Mouse (Mus musculus) embryo, embryonic 10 days (tissue): ENCODE measurements at regions not wholly inside any gene's neighbourhood (a gene's known extent, or its start where the extent isn't known, plus 50 kb on each side); places are given as distances from the start of the nearest gene placed in this dataset.
A peak's percentile ranks its signal among the peaks of the same experiment; 100 is the strongest.

Source experiments
- DNase-seq: peaks from one replicate; pipeline ENCODE4 v3.0.0-alpha.2; 2015; ENCODE audit warnings: low spot score

DNA sequence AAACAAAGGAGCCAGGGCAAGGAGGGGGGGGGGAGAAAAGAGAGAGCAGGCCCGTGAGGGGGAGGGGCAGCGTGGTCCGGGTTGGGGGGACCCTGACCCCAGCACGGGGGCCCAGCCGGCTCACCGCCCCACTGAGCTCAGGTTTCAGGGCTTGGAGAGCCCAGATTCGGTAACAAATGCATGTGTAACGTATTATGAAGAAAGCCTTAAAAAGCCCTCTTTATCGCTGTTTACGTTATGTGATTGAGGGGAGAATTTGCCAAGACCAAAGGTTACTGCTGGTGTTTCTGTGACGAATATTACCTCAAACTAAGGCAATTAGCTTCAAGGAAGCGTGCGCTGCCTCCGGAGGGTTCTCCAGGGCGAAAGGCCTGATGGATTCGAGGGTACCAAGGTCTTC is 54.2 kb downstream of the Barx1 start:
- DNase-seq, result peak; percentile 19

DNA sequence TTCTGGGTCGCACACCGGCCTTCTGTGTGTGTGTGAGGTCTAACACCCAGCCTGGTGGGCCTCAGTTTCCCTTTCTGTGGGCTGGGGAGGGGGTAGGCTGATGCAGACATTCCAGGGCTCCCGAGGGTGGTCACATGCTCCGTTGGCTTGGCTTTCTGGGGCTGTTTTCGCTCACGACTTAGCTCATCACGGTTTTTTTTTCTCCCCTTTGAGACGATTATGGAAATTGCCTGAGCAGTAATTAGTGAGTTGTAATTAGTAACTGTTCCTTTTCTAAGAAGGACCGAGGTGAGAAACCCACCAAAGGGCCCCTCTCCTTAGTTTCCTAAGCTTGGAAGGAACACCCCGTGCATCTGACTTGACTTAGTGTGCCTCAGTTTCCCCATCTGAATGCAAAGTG is 54.7 kb downstream of the Barx1 start:
- no peak for DNase-seq

DNA sequence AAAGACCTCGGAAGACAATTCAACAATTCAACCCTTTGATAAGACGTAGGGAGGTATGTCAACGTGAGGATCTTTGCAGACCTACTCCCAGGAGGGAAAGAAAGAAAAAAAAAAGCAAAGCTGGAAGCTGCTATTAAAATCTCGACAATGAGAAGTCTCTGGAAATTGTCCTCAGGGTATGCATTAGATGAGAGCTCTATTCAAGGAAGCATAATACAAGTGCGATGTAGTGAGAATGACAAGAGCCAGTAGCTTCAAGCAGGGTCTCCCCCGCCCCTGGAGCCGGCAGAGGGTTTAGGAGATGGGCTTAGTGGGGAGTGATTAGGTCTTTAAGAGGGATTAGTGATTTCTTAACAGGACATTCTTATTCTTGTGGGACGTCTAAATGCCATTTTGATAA is 60.9 kb downstream of the Barx1 start:
- DNase-seq, result no peak

DNA sequence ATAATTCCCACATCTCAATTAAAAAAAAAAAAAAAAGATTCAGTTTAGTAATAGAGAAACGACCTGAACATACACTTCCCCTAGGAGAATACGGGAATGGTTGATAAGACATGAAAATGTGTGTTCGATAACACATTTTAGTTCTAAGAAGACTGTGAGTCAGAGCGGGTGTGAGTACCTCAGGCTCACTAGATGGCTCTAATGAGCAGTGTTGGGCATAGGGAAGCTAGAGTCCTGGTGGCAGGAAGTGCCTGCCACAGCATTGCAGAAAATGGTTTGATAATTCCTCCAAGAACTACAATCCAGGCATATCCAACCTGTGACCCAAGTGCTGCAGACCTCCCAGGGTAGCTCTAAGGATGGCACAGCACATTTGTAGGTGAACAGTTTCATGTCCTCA is 63.6 kb downstream of the Barx1 start:
- DNase-seq, result peak; percentile 46

DNA sequence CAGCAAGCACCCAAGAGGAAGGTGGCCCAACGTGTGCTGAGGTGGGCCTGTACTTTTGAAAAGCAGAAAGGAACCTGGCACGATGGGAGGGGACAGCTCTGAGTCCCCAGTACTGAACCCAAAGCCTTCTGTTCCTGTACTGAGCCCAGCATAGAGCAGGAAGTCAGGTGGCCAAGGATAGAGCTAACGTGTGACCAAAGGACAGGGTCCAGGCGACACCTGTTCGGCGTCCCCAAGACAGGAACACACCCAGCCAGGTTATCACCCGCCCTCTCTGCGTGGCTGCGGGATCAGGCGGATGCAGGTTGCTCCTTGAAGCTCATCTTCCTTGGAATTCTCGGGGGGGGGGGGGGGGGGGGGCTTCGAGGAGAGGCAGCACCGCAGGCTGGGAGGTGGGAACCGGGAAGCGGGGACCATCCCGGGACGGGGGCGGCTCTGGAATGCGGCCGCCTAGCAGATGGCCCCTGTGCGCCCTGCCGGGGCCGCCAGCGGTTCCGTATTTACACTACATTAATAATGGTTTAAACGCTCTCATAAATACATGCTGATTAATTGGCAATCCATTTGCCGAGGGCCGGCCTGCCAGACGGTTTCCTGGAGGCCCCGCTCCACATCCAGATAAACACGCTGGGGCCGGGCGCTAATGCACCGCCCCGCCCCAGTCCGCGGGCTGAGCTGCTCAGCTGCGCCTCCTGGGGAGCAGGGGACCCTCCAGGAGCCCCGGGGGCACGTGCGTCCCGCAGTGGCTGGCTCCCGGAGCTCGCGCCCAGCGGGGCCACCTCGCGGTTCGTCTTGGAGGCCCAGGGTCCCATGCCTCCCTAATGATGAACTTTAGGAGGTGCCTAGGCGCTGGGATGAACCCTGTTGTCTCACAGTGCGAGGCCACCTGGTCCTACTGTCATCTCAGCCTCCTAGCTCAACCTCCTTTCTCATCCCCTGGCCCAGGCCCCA is 68.5 kb downstream of the Barx1 start:
- DNase-seq, result peak; percentile 51

DNA sequence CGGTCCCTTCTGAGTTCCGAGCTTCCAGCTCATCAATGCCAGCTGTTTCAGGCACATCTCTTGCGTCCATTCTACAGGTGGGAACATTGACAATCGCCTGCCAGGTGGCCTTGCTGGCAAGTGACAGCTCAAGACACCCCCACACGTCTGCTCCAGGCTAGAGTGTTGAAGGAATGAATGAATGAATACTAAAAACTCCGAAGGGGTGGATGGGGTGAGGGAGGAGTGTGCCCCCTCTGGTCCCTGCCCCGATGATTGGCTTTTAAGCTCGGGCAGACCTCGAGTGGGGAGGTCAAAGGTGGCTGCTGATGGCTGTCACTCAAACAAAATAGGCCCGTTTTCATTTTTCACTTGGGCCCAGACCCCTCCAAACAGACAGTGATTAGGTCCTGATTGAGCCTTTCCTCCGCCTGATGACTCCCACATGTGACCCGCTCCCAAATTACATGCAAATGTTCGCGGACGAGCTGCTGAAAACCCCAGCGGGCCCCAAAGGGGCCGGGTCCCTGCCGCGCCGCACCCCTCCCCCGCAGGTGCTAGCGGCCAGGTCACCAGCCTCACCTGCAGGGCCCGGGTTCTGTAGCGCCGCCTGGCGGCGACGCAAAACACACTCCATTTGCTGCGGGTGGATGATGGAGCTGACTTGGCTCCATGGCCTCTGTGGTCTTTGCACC is 69.5 kb downstream of the Barx1 start:
- peak; percentile 59 for DNase-seq

DNA sequence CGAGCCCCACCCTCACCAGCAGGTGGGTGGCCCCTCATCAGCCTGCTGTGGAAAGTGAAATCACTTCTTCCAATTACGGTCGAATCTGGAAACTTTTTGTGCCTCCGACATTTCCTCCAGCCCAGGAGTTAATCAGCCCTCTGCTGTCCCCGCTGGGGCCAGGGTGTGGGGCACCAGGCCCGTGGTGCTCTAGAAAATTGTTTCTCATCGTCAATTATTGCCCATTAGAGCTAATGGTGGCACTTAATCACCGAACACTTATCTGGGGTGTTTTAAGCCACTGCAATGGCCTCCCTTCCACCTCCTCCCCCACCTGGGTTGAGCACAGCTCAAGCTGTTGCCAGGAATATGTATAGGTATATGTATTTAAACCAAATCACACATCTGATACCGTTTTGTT is 72.2 kb downstream of the Barx1 start:
- no peak for DNase-seq

DNA sequence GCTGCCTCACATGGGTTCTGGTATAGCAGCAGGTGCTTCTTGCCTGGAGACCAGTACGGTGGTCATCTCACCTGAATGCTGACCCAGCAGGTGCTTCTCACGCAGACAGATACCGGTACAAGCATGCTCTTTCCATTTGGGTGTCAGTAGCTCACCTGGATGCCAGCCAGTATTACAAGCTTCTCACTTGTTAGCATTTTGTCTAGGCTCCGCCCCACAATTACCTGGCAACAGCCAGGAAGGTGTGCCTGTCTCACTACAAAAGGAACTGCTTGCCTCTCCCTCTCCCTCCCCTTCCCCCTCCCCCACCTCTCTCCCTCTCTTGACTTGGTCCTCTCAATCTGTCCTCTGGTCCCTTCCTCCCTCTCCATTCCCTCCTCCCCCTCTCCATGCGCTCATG is 82.8 kb downstream of the Barx1 start:
- no peak for DNase-seq

DNA sequence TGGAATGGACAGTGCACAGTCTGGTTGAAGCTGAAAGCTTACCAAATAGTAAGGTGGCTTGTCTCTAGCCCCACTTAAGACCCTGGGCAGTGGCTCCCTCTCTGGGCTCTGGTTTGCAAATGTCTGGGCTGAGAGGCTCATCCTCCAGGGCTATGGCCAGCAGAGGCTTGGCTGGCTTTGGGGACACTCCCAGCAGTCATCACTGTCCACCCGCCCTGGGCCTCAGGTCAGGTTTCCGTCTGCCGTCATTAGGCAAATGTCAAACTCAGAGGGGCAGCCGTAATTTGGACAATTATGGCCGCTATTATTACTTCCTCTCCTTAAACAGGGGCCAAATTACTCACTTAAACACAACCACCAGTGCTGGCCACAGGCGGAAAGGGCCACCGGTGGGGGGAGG is 83.5 kb downstream of the Barx1 start:
- peak; percentile 36 for DNase-seq
